Mouse (Mus musculus) embryonic facial prominence, embryonic 14.5 days (tissue): ENCODE measurements around the gene Nectin3. TPM values are rescaled to one million over a fixed set of nuclear protein-coding genes. Genes with fewer than 3 reads are reported as not detected.

Source experiments
- ATAC-seq: fragments of 200-750 bp; cut with Nextera tagmentation; 2 replicates; pipeline ENCODE4 v1.8.0; 2017; ENCODE audit warnings: low read depth, moderate number of reproducible peaks, moderate TSS enrichment
- DNase-seq: peaks from one replicate; pipeline ENCODE4 v3.0.0-alpha.2; 2015; ENCODE audit warnings: low spot score
- H3K27ac ChIP-seq: fragments of 300-500 bp; sonication (generic); replicated peaks from 2 replicates; pipeline ENCODE4 v1.5.1; 2014; ENCODE audit warnings: low read depth, mild to moderate bottlenecking, low read length, moderate library complexity
- H3K27me3 ChIP-seq: fragments of 300-500 bp; sonication (generic); replicated peaks from 2 replicates; pipeline ENCODE4 v1.6.1; 2014; ENCODE audit warnings: low read length; ENCODE audit not compliant: control insufficient read depth, insufficient read depth
- H3K36me3 ChIP-seq: fragments of 300-500 bp; sonication (generic); 2 replicates; pipeline ENCODE4 v1.6.1; 2014; ENCODE audit warnings: low read length, mixed read lengths; ENCODE audit not compliant: control insufficient read depth, insufficient read depth
- H3K4me1 ChIP-seq: fragments of 300-500 bp; sonication (generic); 2 replicates; pipeline ENCODE4 v1.6.1; 2014; ENCODE audit warnings: antibody characterized with exemption, low read length; ENCODE audit not compliant: control insufficient read depth, insufficient read depth
- H3K4me2 ChIP-seq: fragments of 300-500 bp; sonication (generic); 2 replicates; pipeline ENCODE4 v1.6.1; 2014; ENCODE audit warnings: low read depth, mild to moderate bottlenecking, low read length, moderate library complexity, mixed read lengths
- H3K4me3 ChIP-seq: fragments of 300-500 bp; sonication (generic); 2 replicates; pipeline ENCODE4 v1.5.1; 2014; ENCODE audit warnings: low read depth, mild to moderate bottlenecking, low read length
- H3K9ac ChIP-seq: fragments of 300-500 bp; sonication (generic); 2 replicates; pipeline ENCODE4 v1.6.1; 2014; ENCODE audit warnings: low read depth, mild to moderate bottlenecking, low read length, moderate library complexity, mixed read lengths
- H3K9me3 ChIP-seq: fragments of 300-500 bp; sonication (generic); 2 replicates; pipeline ENCODE4 v1.6.1; 2016; ENCODE audit warnings: low read length; ENCODE audit not compliant: control insufficient read depth
- WGBS: fragments of 180-500 bp; shearing (Covaris S2); extraction: QIAGEN DNeasy Blood & Tissue Kit; methylation state at CpG from one replicate; pipeline ENCODE4 v1.1.7; 2014; 5-methylcytosine and 5-hydroxymethylcytosine counted together
- polyA plus RNA-seq: library from polyadenylated mRNA; unstranded; fragments of >200 nt; fragmentation: Nextera tagmentation; extraction: Ambion mirVana; gene quantifications from 2 replicates; pipeline ENCODE4 v1.2.1, GENCODE M21; 2014

Gene Nectin3
- polyA plus RNA-seq, 1 experiment from 2014 or later: 46.9 TPM

DNA sequence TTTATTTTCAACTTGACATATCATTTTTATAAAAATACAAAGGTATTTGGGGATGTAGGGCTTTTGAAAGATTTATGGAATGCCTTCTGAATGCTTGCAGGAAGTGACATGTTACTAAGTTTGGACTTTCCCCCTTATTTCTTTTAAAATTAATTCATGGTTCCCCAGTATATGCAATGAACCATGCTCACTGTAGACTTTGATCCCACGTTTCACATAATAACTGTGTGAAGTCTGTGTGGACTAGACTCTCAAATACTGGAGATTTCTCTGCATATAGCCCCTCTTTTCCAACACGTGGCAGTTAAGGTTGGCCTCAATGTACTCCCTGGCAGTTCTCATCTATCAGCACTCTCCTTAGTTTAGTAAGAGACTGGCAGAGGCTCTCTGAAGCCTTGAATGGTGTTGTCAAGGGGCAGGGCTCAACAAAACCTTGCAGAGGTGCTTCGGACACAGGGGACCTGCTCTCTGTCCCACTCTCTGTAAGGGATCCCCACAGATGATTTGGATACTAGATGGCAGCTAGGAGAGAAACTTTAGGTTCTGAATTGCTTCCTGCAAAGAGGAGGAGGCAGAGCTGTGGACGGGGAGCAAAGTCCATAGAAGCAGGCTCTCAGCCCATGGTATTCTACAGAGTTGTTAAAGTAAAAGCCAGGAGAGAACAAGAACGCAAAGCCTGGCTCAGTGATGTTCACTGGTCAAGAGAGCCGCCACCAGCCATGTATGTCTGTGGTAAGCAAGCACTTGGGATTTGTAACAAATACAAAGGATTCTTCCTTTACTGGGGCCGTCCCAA, 91.3 kb downstream of the Nectin3 start:
- H3K9me3 ChIP-seq: no peaks in the 10 kb centered on the region
- H3K4me3 ChIP-seq: no peak overlapping the region
- H3K4me2 ChIP-seq: no peak overlapping the region
- DNase-seq: no peak
- H3K9ac ChIP-seq: no peak overlapping the region
- no peak for ATAC-seq
- H3K4me1 ChIP-seq: 0 out of 2 replicates have a peak, but pooled peaks cover 3% of the 10 kb centered on the region
- no peak overlapping the region for H3K27ac ChIP-seq
- 87% methylated on average over 7 of the region's 7 CpGs for WGBS
- H3K27me3 ChIP-seq: no peaks in the 10 kb centered on the region
- no peaks in the 10 kb centered on the region for H3K36me3 ChIP-seq

GRCm38 (mm10) chr16:46397945-46398344, 100.4 kb downstream of the Nectin3 start:
- H3K27me3 ChIP-seq: no peaks in the 10 kb centered on the region
- no peak for ATAC-seq
- H3K27ac ChIP-seq: no peak overlapping the region
- peaks cover 5% of the 10 kb centered on the region; the same call in 1 of the 2 replicates for H3K36me3 ChIP-seq
- no peak overlapping the region for H3K4me2 ChIP-seq
- WGBS: 91% methylated on average over 4 of the region's 4 CpGs
- H3K9me3 ChIP-seq: no peaks in the 10 kb centered on the region
- DNase-seq: no peak
- no peak overlapping the region for H3K4me3 ChIP-seq
- no peaks in the 10 kb centered on the region for H3K4me1 ChIP-seq
- no peak overlapping the region for H3K9ac ChIP-seq

DNA sequence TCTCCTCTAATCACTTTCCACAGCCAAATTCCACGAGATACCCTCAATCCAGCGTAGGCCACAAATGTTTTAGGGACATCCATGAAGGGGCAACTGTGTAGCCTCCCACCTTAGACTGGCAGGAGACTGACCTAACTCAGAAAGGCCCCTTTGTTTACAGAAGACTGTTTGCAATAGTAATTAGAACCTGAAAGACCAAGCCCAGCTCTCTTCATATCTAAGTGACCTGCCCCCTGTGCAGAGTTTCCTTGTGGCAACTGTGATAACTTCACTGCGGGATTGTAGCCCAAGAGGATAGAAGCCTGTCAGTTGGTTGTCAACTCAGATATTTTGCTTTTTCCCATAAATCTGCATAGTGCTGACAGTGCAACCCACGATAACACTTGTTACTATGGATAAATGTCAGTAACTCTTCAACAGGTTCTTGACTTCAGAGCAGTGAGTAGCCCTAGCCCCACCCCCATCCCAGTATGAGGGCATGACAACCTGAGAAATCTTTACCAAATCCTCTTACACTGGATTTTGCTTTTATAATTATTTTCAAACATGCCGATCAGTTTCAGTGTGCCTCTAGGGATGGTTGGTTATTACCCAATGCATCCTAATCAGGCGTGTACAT, 108.8 kb downstream of the Nectin3 start:
- Histone ChIP-seq H3K4me1 (peaks cover 8% of the 10 kb centered on the region), H3K9me3 (no peaks in the 10 kb centered on the region), H3K4me3 (no peak overlapping the region), H3K27me3 (no peaks in the 10 kb centered on the region), H3K36me3 (peaks cover 2% of the 10 kb centered on the region; the same call in 1 of the 2 replicates), H3K27ac (no peak overlapping the region), H3K9ac (no peak overlapping the region), H3K4me2 (no peak overlapping the region)
- WGBS: 38% methylated on average over 6 of the region's 6 CpGs
- DNase-seq (no peak), ATAC-seq (no peak)

GRCm38 (mm10) chr16:46388527-46389414, 109.6 kb downstream of the Nectin3 start:
- peak; percentile 22; the same call in 1 of the 2 replicates for ATAC-seq
- no peaks in the 10 kb centered on the region for H3K36me3 ChIP-seq
- H3K4me2 ChIP-seq: no peak overlapping the region
- H3K9ac ChIP-seq: no peak overlapping the region
- H3K27ac ChIP-seq: no peak overlapping the region
- peaks cover 8% of the 10 kb centered on the region for H3K4me1 ChIP-seq
- no peaks in the 10 kb centered on the region for H3K9me3 ChIP-seq
- no peaks in the 10 kb centered on the region for H3K27me3 ChIP-seq
- 37% methylated on average over 11 of the region's 11 CpGs for WGBS
- no peak for DNase-seq
- H3K4me3 ChIP-seq: no peak overlapping the region

GRCm38 (mm10) chr16:46384279-46384678, 114.0 kb downstream of the Nectin3 start:
- Histone ChIP-seq H3K36me3 (no peaks in the 10 kb centered on the region), H3K27ac (no peak overlapping the region), H3K27me3 (no peaks in the 10 kb centered on the region), H3K9me3 (no peaks in the 10 kb centered on the region), H3K4me1 (peaks cover 8% of the 10 kb centered on the region), H3K4me3 (no peak overlapping the region), H3K4me2 (no peak overlapping the region), H3K9ac (no peak overlapping the region)
- ATAC-seq (no peak), DNase-seq (no peak)
- 70% methylated on average over 5 of the region's 5 CpGs for WGBS

DNA sequence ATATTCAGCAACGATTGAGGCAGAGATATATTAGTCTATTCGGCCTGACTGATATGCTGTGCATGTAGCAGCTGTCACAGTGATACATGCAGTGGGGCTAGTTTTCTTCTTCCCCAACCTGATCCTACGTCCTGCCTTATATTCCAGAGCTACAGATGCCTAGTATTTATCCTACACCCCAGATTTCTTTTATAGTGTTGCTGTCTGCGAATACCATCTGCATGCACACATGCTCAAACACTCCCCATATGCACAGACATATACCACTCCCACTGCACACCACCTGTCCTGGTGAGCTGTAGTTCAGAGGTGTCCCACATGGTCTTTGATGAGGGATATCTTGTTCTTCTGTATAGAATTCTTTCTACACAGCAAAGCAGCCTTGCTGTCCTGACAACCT, 115.0 kb downstream of the Nectin3 start:
- WGBS: 89% methylated on average over 4 of the region's 4 CpGs
- H3K27ac ChIP-seq: no peak overlapping the region
- H3K27me3 ChIP-seq: no peaks in the 10 kb centered on the region
- no peak for DNase-seq
- H3K9ac ChIP-seq: no peak overlapping the region
- no peak overlapping the region for H3K4me2 ChIP-seq
- H3K4me3 ChIP-seq: no peak overlapping the region
- no peaks in the 10 kb centered on the region for H3K9me3 ChIP-seq
- peak; percentile 28; the same call in 1 of the 2 replicates for ATAC-seq
- peaks cover 4% of the 10 kb centered on the region; the same call in 1 of the 2 replicates for H3K4me1 ChIP-seq
- no peaks in the 10 kb centered on the region for H3K36me3 ChIP-seq

- Histone ChIP-seq H3K9ac (no peak overlapping the region), H3K4me2 (no peak overlapping the region), H3K27ac (no peak overlapping the region), H3K36me3 (no peaks in the 10 kb centered on the region), H3K9me3 (no peaks in the 10 kb centered on the region), H3K27me3 (no peaks in the 10 kb centered on the region), H3K4me1 (no peaks in the 10 kb centered on the region), H3K4me3 (no peak overlapping the region)
- no peak for ATAC-seq
- no peak for DNase-seq
- WGBS: 62% methylated on average over 3 of the region's 3 CpGs
Observed at GRCm38 (mm10) chr16:46376575-46376974, 121.8 kb downstream of the Nectin3 start.

DNA sequence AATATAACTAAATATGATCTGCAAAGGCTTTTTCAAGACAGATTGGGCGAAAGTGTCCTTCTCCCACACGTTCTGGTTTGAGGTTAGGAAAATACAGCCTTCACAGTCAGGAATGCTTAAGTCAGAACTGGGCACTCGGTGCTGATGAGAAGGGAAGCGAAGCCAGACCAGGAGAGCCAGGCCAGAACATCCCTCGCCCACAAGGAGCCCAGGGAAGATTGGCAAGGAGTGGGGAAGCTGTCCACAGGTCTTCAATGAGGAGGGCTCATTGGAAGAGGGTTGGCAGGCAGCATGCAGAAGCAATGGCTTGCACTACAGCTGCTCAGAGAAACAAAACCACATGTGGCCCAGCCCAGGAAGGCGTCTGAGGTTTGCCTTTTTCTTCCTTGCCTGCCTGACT, 136.3 kb downstream of the Nectin3 start:
- Histone ChIP-seq H3K4me3 (no peak overlapping the region), H3K36me3 (no peaks in the 10 kb centered on the region), H3K4me1 (peaks cover 8% of the 10 kb centered on the region), H3K4me2 (peak overlapping the region; percentile 29; the same call in 1 of the 2 replicates), H3K9me3 (no peaks in the 10 kb centered on the region), H3K9ac (no peak overlapping the region), H3K27me3 (no peaks in the 10 kb centered on the region), H3K27ac (no peak overlapping the region)
- ATAC-seq (peak; percentile 71; the same call in 1 of the 2 replicates), DNase-seq (peak; percentile 71)
- WGBS: 35% methylated on average over 6 of the region's 6 CpGs
